Mouse (Mus musculus): Measurements from ENCODE around the gene Nelfcd. TPM values are rescaled to one million over a fixed set of nuclear protein-coding genes. Genes with fewer than 3 reads are reported as not detected.

The Nelfcd gene
- total RNA-seq, 2 experiments from 2014 or later: 19.3 to 21.8 TPM

- DNase-seq: no peak
Measured at GRCm38 (mm10) chr2:174436916-174437696, 21.5 kb downstream of the Nelfcd start.

GRCm38 (mm10) chr2:174437697-174437982 lies 22.0 kb downstream of the Nelfcd start:
- no peak for DNase-seq

GRCm38 (mm10) chr2:174438181-174438580 lies 22.6 kb downstream of the Nelfcd start:
- DNase-seq: no peak

- peak; percentile 75 for DNase-seq
Measured at GRCm38 (mm10) chr2:174438737-174439449, 23.3 kb downstream of the Nelfcd start, which contains the start of gene Ctsz. Gene Ctsz, minus strand, starts transcription at chr2:174439039.

GRCm38 (mm10) chr2:174439450-174439838 lies 23.8 kb downstream of the Nelfcd start:
- DNase-seq: no peak

- no peak for DNase-seq
Measured at GRCm38 (mm10) chr2:174439961-174440360, 24.4 kb downstream of the Nelfcd start.

- DNase-seq: no peak
Measured at GRCm38 (mm10) chr2:174441898-174442297, 26.3 kb downstream of the Nelfcd start.

GRCm38 (mm10) chr2:174442460-174442859 lies 26.9 kb downstream of the Nelfcd start:
- peak; percentile 21 for DNase-seq

GRCm38 (mm10) chr2:174443046-174443445 lies 27.4 kb downstream of the Nelfcd start:
- DNase-seq: no peak

- DNase-seq: no peak
Measured at GRCm38 (mm10) chr2:174444359-174444758, 28.8 kb downstream of the Nelfcd start.

- no peak for DNase-seq
Measured at GRCm38 (mm10) chr2:174445018-174445417, 29.4 kb downstream of the Nelfcd start.

GRCm38 (mm10) chr2:174446492-174446891 lies 30.9 kb downstream of the Nelfcd start:
- DNase-seq: no peak

- DNase-seq: no peak
Measured at GRCm38 (mm10) chr2:174446905-174447304, 31.3 kb downstream of the Nelfcd start.

- no peak for DNase-seq
Measured at GRCm38 (mm10) chr2:174448405-174448804, 32.8 kb downstream of the Nelfcd start.

- DNase-seq: no peak
Measured at GRCm38 (mm10) chr2:174450353-174450752, 34.7 kb downstream of the Nelfcd start, which contains the start of gene Tubb1. Gene Tubb1, plus strand, starts transcription at chr2:174450695.

- DNase-seq: no peak
Measured at GRCm38 (mm10) chr2:174453681-174454080, 38.1 kb downstream of the Nelfcd start.

GRCm38 (mm10) chr2:174459365-174459764 lies 43.8 kb downstream of the Nelfcd start:
- DNase-seq: no peak

- no peak for DNase-seq
Measured at GRCm38 (mm10) chr2:174463370-174463769, 47.8 kb downstream of the Nelfcd start.

- peak; percentile 97 for DNase-seq
Measured at GRCm38 (mm10) chr2:174463789-174464523, 48.4 kb downstream of the Nelfcd start, which contains the start of gene Atp5e. Gene Atp5e, minus strand, starts transcription at chr2:174464105.

- DNase-seq: no peak
Measured at GRCm38 (mm10) chr2:174470333-174470732, 54.7 kb downstream of the Nelfcd start.

GRCm38 (mm10) chr2:174470786-174471405 lies 55.3 kb downstream of the Nelfcd start:
- DNase-seq: no peak

GRCm38 (mm10) chr2:174472407-174472806 lies 56.8 kb downstream of the Nelfcd start:
- DNase-seq: peak; percentile 30
